Mouse (Mus musculus): ENCODE results near the gene Tmem86a. TPM values are rescaled to one million over a fixed set of nuclear protein-coding genes. Genes with fewer than 3 reads are reported as not detected.

Gene Tmem86a
- polyA plus RNA-seq, 1 experiment: 66.5 TPM

GRCm38 (mm10) chr7:47067879-47068278, 17.5 kb downstream of the Tmem86a start:
- no peaks in the 10 kb centered on the region for H3K36me3 ChIP-seq (ENCODE audit: control insufficient read depth, insufficient read depth, low read length)
- no peaks in the 10 kb centered on the region for H3K27me3 ChIP-seq (ENCODE audit: control insufficient read depth, insufficient read depth, low read length)
- no peak for DNase-seq
- WGBS: 71% methylated on average over 5 of the region's 5 CpGs
- no peaks in the 10 kb centered on the region for H3K4me1 ChIP-seq (replicated peaks; ENCODE audit: control insufficient read depth, insufficient read depth, low read length)
- no peak overlapping the region for H3K4me3 ChIP-seq (ENCODE audit: control insufficient read depth, insufficient read depth, low read length)
- TF ChIP-seq POLR2A (IDR thresholded peaks at IDR 0.05; ENCODE audit: control insufficient read depth, extremely low read depth, insufficient read depth, low read length, poor library complexity) (no peak), CTCF (IDR thresholded peaks at IDR 0.05; ENCODE audit: borderline replicate concordance, control insufficient read depth, extremely low read depth, insufficient read depth, low read length, poor library complexity) (no peak)
- no peak overlapping the region for H3K27ac ChIP-seq (ENCODE audit: control insufficient read depth, insufficient read depth, low read length)

- Histone ChIP-seq H3K27me3 (ENCODE audit: control insufficient read depth, insufficient read depth, low read length) (no peaks in the 10 kb centered on the region), H3K4me1 (replicated peaks; ENCODE audit: control insufficient read depth, insufficient read depth, low read length) (no peaks in the 10 kb centered on the region), H3K36me3 (ENCODE audit: control insufficient read depth, insufficient read depth, low read length) (no peaks in the 10 kb centered on the region), H3K4me3 (ENCODE audit: control insufficient read depth, insufficient read depth, low read length) (no peak overlapping the region), H3K27ac (ENCODE audit: control insufficient read depth, insufficient read depth, low read length) (no peak overlapping the region)
- WGBS: 85% methylated on average over 5 of the region's 5 CpGs
- DNase-seq: no peak
- TF ChIP-seq CTCF (IDR thresholded peaks at IDR 0.05; ENCODE audit: borderline replicate concordance, control insufficient read depth, extremely low read depth, insufficient read depth, low read length, poor library complexity) (no peak), POLR2A (IDR thresholded peaks at IDR 0.05; ENCODE audit: control insufficient read depth, extremely low read depth, insufficient read depth, low read length, poor library complexity) (no peak)
Measured at GRCm38 (mm10) chr7:47072551-47072950, 22.1 kb downstream of the Tmem86a start.

- no peaks in the 10 kb centered on the region for H3K36me3 ChIP-seq (ENCODE audit: control insufficient read depth, insufficient read depth, low read length)
- no peak for DNase-seq
- H3K4me3 ChIP-seq (ENCODE audit: control insufficient read depth, insufficient read depth, low read length): no peak overlapping the region
- no peaks in the 10 kb centered on the region for H3K4me1 ChIP-seq (replicated peaks; ENCODE audit: control insufficient read depth, insufficient read depth, low read length)
- 88% methylated on average over 18 of the region's 18 CpGs for WGBS
- H3K27ac ChIP-seq (ENCODE audit: control insufficient read depth, insufficient read depth, low read length): no peak overlapping the region
- no peak for TF ChIP-seq POLR2A (IDR thresholded peaks at IDR 0.05; ENCODE audit: control insufficient read depth, extremely low read depth, insufficient read depth, low read length, poor library complexity)
- no peak for TF ChIP-seq CTCF (IDR thresholded peaks at IDR 0.05; ENCODE audit: borderline replicate concordance, control insufficient read depth, extremely low read depth, insufficient read depth, low read length, poor library complexity)
- no peaks in the 10 kb centered on the region for H3K27me3 ChIP-seq (ENCODE audit: control insufficient read depth, insufficient read depth, low read length)
Measured at GRCm38 (mm10) chr7:47073536-47074521, 23.4 kb downstream of the Tmem86a start.

GRCm38 (mm10) chr7:47076193-47076592, 25.8 kb downstream of the Tmem86a start:
- Histone ChIP-seq H3K27me3 (ENCODE audit: control insufficient read depth, insufficient read depth, low read length) (no peaks in the 10 kb centered on the region), H3K4me3 (ENCODE audit: control insufficient read depth, insufficient read depth, low read length) (no peak overlapping the region), H3K36me3 (ENCODE audit: control insufficient read depth, insufficient read depth, low read length) (no peaks in the 10 kb centered on the region), H3K4me1 (replicated peaks; ENCODE audit: control insufficient read depth, insufficient read depth, low read length) (no peaks in the 10 kb centered on the region; the same call in 1 of the 2 replicates), H3K27ac (ENCODE audit: control insufficient read depth, insufficient read depth, low read length) (no peak overlapping the region)
- WGBS: 96% methylated on average over 6 of the region's 6 CpGs
- TF ChIP-seq CTCF (IDR thresholded peaks at IDR 0.05; ENCODE audit: borderline replicate concordance, control insufficient read depth, extremely low read depth, insufficient read depth, low read length, poor library complexity) (no peak), POLR2A (IDR thresholded peaks at IDR 0.05; ENCODE audit: control insufficient read depth, extremely low read depth, insufficient read depth, low read length, poor library complexity) (no peak)
- no peak for DNase-seq

GRCm38 (mm10) chr7:47076729-47077128, 26.3 kb downstream of the Tmem86a start:
- no peak for DNase-seq

GRCm38 (mm10) chr7:47077451-47077850, 27.1 kb downstream of the Tmem86a start:
- peak; percentile 50 for DNase-seq
- H3K27ac ChIP-seq (ENCODE audit: control insufficient read depth, insufficient read depth, low read length): no peak overlapping the region
- no peak overlapping the region for H3K4me3 ChIP-seq (ENCODE audit: control insufficient read depth, insufficient read depth, low read length)
- TF ChIP-seq CTCF (IDR thresholded peaks at IDR 0.05; ENCODE audit: borderline replicate concordance, control insufficient read depth, extremely low read depth, insufficient read depth, low read length, poor library complexity) (no peak), POLR2A (IDR thresholded peaks at IDR 0.05; ENCODE audit: control insufficient read depth, extremely low read depth, insufficient read depth, low read length, poor library complexity) (no peak)
- no peaks in the 10 kb centered on the region; the same call in 1 of the 2 replicates for H3K4me1 ChIP-seq (replicated peaks; ENCODE audit: control insufficient read depth, insufficient read depth, low read length)
- H3K27me3 ChIP-seq (ENCODE audit: control insufficient read depth, insufficient read depth, low read length): no peaks in the 10 kb centered on the region
- 72% methylated on average over 8 of the region's 8 CpGs for WGBS
- H3K36me3 ChIP-seq (ENCODE audit: control insufficient read depth, insufficient read depth, low read length): no peaks in the 10 kb centered on the region

More at GRCm38 (mm10) chr7:47076729-47077128, 26.3 kb downstream of the Tmem86a start:
- H3K36me3 ChIP-seq (ENCODE audit: control insufficient read depth, insufficient read depth, low read length): no peaks in the 10 kb centered on the region
- WGBS: 93% methylated on average over 3 of the region's 3 CpGs
- no peaks in the 10 kb centered on the region; the same call in 1 of the 2 replicates for H3K4me1 ChIP-seq (replicated peaks; ENCODE audit: control insufficient read depth, insufficient read depth, low read length)
- TF ChIP-seq POLR2A (IDR thresholded peaks at IDR 0.05; ENCODE audit: control insufficient read depth, extremely low read depth, insufficient read depth, low read length, poor library complexity) (no peak), CTCF (IDR thresholded peaks at IDR 0.05; ENCODE audit: borderline replicate concordance, control insufficient read depth, extremely low read depth, insufficient read depth, low read length, poor library complexity) (no peak)
- no peak overlapping the region for H3K4me3 ChIP-seq (ENCODE audit: control insufficient read depth, insufficient read depth, low read length)
- H3K27ac ChIP-seq (ENCODE audit: control insufficient read depth, insufficient read depth, low read length): no peak overlapping the region
- H3K27me3 ChIP-seq (ENCODE audit: control insufficient read depth, insufficient read depth, low read length): no peaks in the 10 kb centered on the region
